Mouse (Mus musculus) bone marrow, adult 2 months (tissue): ENCODE data around the gene Atp8b5. TPM values are rescaled to one million over a fixed set of nuclear protein-coding genes. Genes with fewer than 3 reads are reported as not detected.

Experiments
- H3K27ac ChIP-seq: fragments of 200-500 bp; 2 replicates; pipeline ENCODE4 v1.5.1; 2012; ENCODE audit warnings: low read depth, mild to moderate bottlenecking, control low read depth, inconsistent platforms, low read length; ENCODE audit not compliant: control insufficient read depth, poor library complexity, insufficient read depth
- H3K4me1 ChIP-seq: fragments of 200-500 bp; 2 replicates; pipeline ENCODE4 v1.6.1; 2011; ENCODE audit warnings: low read length; ENCODE audit not compliant: control insufficient read depth, insufficient read depth
- H3K4me3 ChIP-seq: fragments of 200-500 bp; replicated peaks from 2 replicates; pipeline ENCODE3; 2011; ENCODE audit warnings: mild to moderate bottlenecking, low read depth, low read length, control low read depth; ENCODE audit not compliant: control insufficient read depth
- CTCF ChIP-seq: fragments of 200-500 bp; IDR thresholded peaks from 2 replicates; pipeline ENCODE4 v1.5.1; 2011; ENCODE audit warnings: low read length, control low read depth; ENCODE audit not compliant: control insufficient read depth, insufficient read depth
- POLR2A ChIP-seq: fragments of 200-500 bp; IDR thresholded peaks from 2 replicates; pipeline ENCODE4 v1.6.1; 2011; ENCODE audit warnings: low read depth, mild to moderate bottlenecking, control low read depth, low read length, borderline replicate concordance; ENCODE audit not compliant: control insufficient read depth
- WGBS: fragments of 180-500 bp; shearing (Covaris S2); methylation state at CpG from one replicate; pipeline ENCODE4 v1.1.7; 2018; 5-methylcytosine and 5-hydroxymethylcytosine counted together
- polyA plus RNA-seq: library from polyadenylated mRNA; stranded (reverse); fragments of >200 nt; gene quantifications from 2 replicates; pipeline ENCODE4 v1.2.4, GENCODE M21; 2011; ENCODE audit warnings: low replicate concordance; ENCODE audit not compliant: missing spikeins, insufficient read depth, insufficient read length

Atp8b5 gene
- polyA plus RNA-seq, 1 experiment: not detected

DNA sequence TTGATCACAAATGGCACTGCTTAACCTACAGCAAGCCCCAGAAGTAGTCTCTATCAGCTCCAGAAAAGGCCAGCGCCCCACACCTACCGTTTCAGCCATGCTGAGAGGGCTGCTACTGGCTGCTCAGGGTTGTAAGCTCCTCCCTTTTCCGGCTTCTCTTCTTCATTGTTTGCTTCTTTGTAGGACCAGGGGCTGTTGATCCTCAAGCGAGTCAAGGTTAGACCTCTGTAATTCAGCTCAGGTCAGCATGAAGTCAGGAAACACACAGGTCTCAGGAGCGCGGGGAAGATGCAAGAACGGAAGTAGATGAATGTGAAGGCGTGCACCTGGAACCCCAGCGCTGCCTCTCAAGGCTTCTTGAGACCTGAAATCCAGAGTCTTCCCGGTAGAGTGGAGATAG lies 137.7 kb downstream of the Atp8b5 start:
- H3K4me3 ChIP-seq: no peak overlapping the region
- 88% methylated on average over 10 of the region's 10 CpGs for WGBS

GRCm38 (mm10) chr4:43406162-43406971 lies 139.4 kb downstream of the Atp8b5 start:
- no peak overlapping the region for H3K4me3 ChIP-seq
- no peak overlapping the region for H3K27ac ChIP-seq

More for the DNA sequence above, 137.7 kb downstream of the Atp8b5 start:
- Histone ChIP-seq H3K27ac (no peak overlapping the region), H3K4me1 (no peaks in the 10 kb centered on the region)
- no peak for TF ChIP-seq POLR2A

GRCm38 (mm10) chr4:43407071-43407920 lies 140.3 kb downstream of the Atp8b5 start:
- no peak for TF ChIP-seq POLR2A
- no peak for TF ChIP-seq CTCF
- H3K27ac ChIP-seq: no peak overlapping the region
- 81% methylated on average over 12 of the region's 12 CpGs for WGBS
- H3K4me3 ChIP-seq: no peak overlapping the region
- no peaks in the 10 kb centered on the region for H3K4me1 ChIP-seq

More at GRCm38 (mm10) chr4:43406162-43406971, 139.4 kb downstream of the Atp8b5 start:
- WGBS: 15% methylated on average over 28 of the region's 28 CpGs
- no peaks in the 10 kb centered on the region for H3K4me1 ChIP-seq
- no peak for TF ChIP-seq CTCF

GRCm38 (mm10) chr4:43414761-43415160 lies 147.8 kb downstream of the Atp8b5 start:
- no peak for TF ChIP-seq POLR2A
- no peak for TF ChIP-seq CTCF
- H3K27ac ChIP-seq: no peak overlapping the region; the same call in 1 of the 2 replicates
- H3K4me1 ChIP-seq: no peaks in the 10 kb centered on the region; the same call in 1 of the 2 replicates
- no peak overlapping the region for H3K4me3 ChIP-seq
- WGBS: 88% methylated on average over 14 of the region's 14 CpGs

DNA sequence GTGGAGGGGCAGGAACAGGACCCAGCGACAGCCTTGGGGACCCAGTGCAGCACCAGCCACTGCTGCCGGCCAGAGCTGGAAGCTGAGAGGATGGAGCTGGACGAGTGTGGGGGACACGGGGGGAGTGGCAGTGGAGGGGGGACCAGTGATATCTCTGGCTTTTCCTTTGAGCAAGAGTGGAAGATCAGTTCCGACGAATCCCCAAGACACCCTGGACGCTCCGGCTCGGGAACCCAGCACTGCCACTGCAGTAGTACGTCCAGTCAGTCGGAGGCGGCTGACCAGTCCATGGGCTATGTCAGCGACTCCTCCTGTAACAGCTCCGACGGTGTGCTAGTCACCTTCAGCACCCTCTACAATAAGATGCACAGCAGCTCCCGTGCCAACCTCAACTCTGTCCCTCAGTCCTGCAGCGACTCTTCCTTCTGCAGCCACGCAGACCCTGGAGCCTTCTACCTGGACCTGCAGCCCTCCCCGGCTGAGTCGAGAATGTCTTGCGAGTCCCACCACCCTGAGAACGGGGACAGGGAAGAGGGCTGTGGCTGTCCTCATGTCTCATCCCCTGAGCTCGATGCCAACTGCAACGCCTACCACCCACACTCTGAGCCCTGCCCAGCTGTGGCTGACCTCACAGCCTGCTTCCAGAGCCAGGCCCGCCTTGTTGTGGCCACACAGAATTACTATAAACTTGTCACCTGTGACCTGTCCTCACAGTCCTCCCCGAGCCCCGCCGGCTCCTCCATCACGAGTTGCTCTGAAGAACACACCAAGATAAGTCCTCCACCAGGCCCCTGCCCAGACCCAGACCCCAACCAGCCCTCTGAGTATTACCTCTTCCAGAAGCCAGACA lies 148.5 kb downstream of the Atp8b5 start:
- TF ChIP-seq CTCF (no peak), POLR2A (0 out of 2 replicates have a peak, but pooled peaks have one; percentile 9)
- peaks cover 1% of the 10 kb centered on the region; the same call in 1 of the 2 replicates for H3K4me1 ChIP-seq
- no peak overlapping the region for H3K4me3 ChIP-seq
- no peak overlapping the region; the same call in 1 of the 2 replicates for H3K27ac ChIP-seq
- 89% methylated on average over 29 of the region's 29 CpGs for WGBS

- H3K4me1 ChIP-seq: peaks cover 1% of the 10 kb centered on the region; the same call in 1 of the 2 replicates
Measured at GRCm38 (mm10) chr4:43416071-43416490, 149.1 kb downstream of the Atp8b5 start.

DNA sequence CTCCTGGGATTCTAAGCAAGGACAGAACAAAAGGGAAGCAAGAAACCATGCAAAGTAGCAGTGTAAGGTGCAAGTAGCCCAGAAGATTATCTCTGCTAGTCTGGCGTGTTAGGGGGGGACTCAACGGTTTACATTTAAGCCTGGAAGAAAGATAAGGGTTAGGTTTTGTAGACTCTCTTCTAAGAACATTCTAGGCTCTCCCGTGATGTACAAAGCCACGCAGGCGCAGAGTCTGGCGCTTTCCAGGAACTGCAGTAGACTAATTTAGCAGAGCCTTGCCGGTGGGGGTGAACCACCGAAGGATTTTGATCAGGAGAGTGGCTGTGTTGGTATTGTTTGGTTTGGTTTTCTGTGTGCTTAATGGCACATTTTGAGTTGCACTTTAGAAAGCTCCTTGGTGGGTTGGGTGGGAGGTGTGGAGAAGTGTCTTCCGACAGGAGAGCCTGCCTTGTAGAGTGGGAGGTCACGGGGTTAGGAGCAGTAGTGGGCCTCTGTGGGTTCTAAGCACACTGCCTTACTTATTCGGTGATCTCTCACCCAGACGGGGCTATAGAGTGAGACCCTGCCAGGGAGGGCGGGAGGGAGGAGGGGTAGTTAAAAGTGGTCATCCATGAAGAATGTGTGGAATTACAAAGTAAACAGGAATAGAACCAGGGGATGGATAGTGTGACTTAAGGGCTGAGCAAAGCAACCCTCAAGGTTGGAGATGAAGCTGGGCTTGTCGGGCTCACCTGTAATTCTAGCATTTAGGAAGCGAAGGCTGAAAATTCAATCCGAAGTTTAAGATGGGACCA lies 150.5 kb downstream of the Atp8b5 start:
- H3K4me1 ChIP-seq: peaks cover 1% of the 10 kb centered on the region; the same call in 1 of the 2 replicates
- no peak overlapping the region for H3K4me3 ChIP-seq
- H3K27ac ChIP-seq: no peak overlapping the region
- TF ChIP-seq CTCF (no peak), POLR2A (no peak)
- 67% methylated on average over 16 of the region's 16 CpGs for WGBS

More at GRCm38 (mm10) chr4:43416071-43416490, 149.1 kb downstream of the Atp8b5 start:
- Histone ChIP-seq H3K27ac (no peak overlapping the region), H3K4me3 (no peak overlapping the region)
- WGBS: 92% methylated on average over 22 of the region's 22 CpGs
- no peak for TF ChIP-seq POLR2A
- no peak for TF ChIP-seq CTCF
